Mouse (Mus musculus): Measurements from ENCODE around the gene Cacnb1. TPM values are rescaled to one million over a fixed set of nuclear protein-coding genes. Genes with fewer than 3 reads are reported as not detected.

The Cacnb1 gene
- polyA plus RNA-seq, 1 experiment from 2014 or later, result 3.5 TPM

DNA sequence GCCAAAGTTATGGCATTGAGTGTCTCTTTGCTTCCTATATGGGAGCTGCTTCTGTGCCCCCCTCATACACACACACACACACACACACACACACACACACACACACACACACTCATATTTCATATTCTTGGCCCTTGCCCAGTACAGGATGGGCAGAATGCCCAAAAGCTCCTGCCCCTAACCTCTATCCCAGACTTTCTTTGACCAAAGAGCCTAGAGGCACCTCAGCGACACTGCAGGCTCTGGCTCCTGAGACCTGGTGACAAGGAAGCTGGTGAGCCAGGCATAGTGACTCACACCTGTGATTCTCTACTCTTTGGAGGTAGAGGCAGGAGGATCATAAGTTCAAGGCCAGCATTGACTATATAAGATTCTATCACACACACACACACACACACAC lies 2.1 kb downstream of the Cacnb1 start:
- TF ChIP-seq EP300 (IDR thresholded peaks at IDR 0.05), result no peak
- TF ChIP-seq CTCF (IDR thresholded peaks at IDR 0.05), result peak; percentile 27
- Histone ChIP-seq H3K27ac (ENCODE audit: low read length) (no peak overlapping the region), H3K9ac (replicated peaks; ENCODE audit: low read depth) (no peak overlapping the region), H3K36me3 (ENCODE audit: insufficient read depth, low read length) (no peaks in the 10 kb centered on the region), H3K27me3 (replicated peaks; ENCODE audit: insufficient read depth, low read length) (no peaks in the 10 kb centered on the region), H3K4me1 (ENCODE audit: insufficient read depth, low read depth, low read length) (peaks cover 14% of the 10 kb centered on the region; the same call in 1 of the 2 replicates), H3K9me3 (ENCODE audit: low read length) (no peaks in the 10 kb centered on the region), H3K4me2 (replicated peaks; ENCODE audit: low read depth, low read length) (no peak overlapping the region), H3K4me3 (ENCODE audit: low read depth, low read length) (no peak overlapping the region)
- ATAC-seq (no peak), DNase-seq (ENCODE audit: low spot score) (peak; percentile 41)
- 56% methylated on average over 1 of the region's 1 CpGs for WGBS

DNA sequence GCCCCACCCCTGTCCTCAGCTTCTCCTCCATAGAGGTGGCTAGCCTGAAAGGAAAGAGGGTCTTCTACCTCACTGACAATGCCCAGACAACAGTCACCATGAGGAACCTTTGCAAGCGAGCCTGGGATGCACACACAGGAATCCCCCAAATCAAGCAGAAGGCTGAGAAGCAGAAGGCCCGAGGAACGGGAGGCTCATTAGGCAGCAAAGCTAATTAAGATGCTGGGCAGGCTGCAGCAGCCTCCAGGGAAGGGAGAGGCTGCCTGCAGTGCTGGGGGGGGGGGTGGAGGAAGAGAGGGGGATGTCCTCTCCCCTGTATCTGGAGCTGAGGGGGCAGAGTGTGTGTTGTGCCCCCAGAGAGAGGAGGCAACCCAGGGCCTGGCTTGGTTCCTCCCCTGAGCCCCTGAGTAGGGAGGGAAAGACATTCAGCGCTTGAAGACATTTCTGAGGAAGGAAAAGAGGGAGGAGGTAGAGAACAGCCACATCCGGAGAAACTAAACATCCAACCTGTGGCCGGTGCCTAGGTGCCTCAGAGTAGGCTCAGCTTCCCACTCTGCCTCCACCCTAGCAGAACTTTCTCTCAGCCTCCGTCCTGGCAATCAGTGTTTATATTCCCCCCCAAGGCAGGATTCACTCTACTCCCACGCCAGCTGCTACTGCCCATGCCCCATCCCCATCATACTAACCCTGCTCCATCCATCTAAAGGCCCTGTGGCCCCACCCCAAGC lies 2.8 kb downstream of the Cacnb1 start:
- DNase-seq (ENCODE audit: low spot score) (no peak), ATAC-seq (no peak)
- 46% methylated on average over 8 of the region's 8 CpGs for WGBS

DNA sequence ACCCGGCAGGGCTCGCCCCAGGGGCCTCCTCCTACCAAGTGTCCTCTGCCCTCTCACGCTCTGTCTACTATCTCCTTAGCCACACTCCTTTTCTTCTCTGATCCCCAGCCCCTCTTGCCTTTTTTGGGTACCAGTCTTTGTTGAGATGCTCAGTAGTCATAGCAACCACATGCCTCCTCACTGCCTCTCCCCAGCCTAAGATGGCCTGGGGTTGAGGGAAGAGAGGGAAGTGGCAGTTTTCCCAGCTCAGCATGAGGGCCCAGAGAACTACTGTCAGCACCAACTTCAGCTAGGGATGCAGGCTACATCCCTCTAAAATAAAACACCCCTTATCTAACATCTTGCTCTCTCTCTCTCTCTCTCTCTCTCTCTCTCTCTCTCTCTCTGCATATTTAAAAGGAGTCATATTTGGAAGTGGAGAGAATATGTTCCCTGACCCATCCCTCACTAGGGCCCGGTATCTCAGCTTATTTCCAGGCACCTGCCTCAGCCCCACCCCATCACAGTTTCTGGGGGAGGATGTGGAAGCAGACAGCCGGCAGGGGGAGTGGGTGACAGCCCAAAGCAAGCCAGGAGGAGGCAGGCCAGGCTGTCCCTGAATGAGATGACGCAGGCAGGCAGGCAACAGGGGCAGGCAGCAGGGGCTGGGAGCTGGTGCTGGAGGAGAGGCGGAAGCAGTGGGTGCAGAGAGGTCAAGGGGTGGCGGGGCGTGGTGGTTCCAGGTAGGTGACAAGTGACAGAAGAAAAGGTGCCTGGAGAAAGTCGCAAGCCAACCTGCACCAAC lies 3.8 kb downstream of the Cacnb1 start:
- ATAC-seq (0 out of 2 replicates have a peak, but pooled peaks have one; percentile 10), DNase-seq (ENCODE audit: low spot score) (peak; percentile 54)
- Histone ChIP-seq H3K27ac (ENCODE audit: low read length) (no peak overlapping the region), H3K9me3 (ENCODE audit: low read length) (no peaks in the 10 kb centered on the region), H3K4me1 (ENCODE audit: insufficient read depth, low read depth, low read length) (peaks cover 10% of the 10 kb centered on the region; the same call in 1 of the 2 replicates), H3K4me3 (ENCODE audit: low read depth, low read length) (no peak overlapping the region), H3K4me2 (replicated peaks; ENCODE audit: low read depth, low read length) (no peak overlapping the region), H3K9ac (replicated peaks; ENCODE audit: low read depth) (no peak overlapping the region), H3K27me3 (replicated peaks; ENCODE audit: insufficient read depth, low read length) (no peaks in the 10 kb centered on the region), H3K36me3 (ENCODE audit: insufficient read depth, low read length) (no peaks in the 10 kb centered on the region)
- peak; percentile 64 for TF ChIP-seq CTCF (IDR thresholded peaks at IDR 0.05)
- no peak for TF ChIP-seq EP300 (IDR thresholded peaks at IDR 0.05)
- 51% methylated on average over 9 of the region's 10 CpGs for WGBS

More for the DNA sequence above, 2.8 kb downstream of the Cacnb1 start:
- H3K27me3 ChIP-seq (replicated peaks; ENCODE audit: insufficient read depth, low read length), result no peaks in the 10 kb centered on the region
- no peaks in the 10 kb centered on the region for H3K9me3 ChIP-seq (ENCODE audit: low read length)
- H3K27ac ChIP-seq (ENCODE audit: low read length), result no peak overlapping the region
- H3K36me3 ChIP-seq (ENCODE audit: insufficient read depth, low read length), result no peaks in the 10 kb centered on the region
- TF ChIP-seq EP300 (IDR thresholded peaks at IDR 0.05) (no peak), CTCF (IDR thresholded peaks at IDR 0.05) (no peak)
- no peak overlapping the region for H3K9ac ChIP-seq (replicated peaks; ENCODE audit: low read depth)
- H3K4me1 ChIP-seq (ENCODE audit: insufficient read depth, low read depth, low read length), result peaks cover 10% of the 10 kb centered on the region; the same call in 1 of the 2 replicates
- no peak overlapping the region for H3K4me2 ChIP-seq (replicated peaks; ENCODE audit: low read depth, low read length)
- H3K4me3 ChIP-seq (ENCODE audit: low read depth, low read length), result no peak overlapping the region

DNA sequence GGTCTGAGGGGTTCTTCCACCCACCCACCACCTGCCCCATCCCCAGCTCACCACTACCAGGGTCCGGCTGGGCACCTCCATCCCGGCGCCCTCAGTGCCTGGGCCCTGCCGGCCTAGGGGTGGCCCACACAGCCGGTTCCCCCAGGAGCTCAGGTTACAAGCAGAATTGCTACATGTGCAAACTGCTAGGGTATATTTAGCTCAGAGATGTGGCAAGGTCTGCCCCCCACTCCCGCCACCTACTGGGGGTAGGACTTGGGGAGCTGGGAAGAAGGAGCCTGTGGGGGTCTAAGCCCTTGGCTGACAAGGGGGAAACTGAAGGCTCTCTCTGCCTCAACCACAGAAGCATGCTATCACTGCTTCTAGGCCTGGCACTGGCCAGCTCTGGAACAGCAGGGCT lies 4.6 kb downstream of the Cacnb1 start:
- H3K4me1 ChIP-seq (ENCODE audit: insufficient read depth, low read depth, low read length), result peaks cover 7% of the 10 kb centered on the region; the same call in 1 of the 2 replicates
- no peaks in the 10 kb centered on the region for H3K9me3 ChIP-seq (ENCODE audit: low read length)
- no peaks in the 10 kb centered on the region for H3K27me3 ChIP-seq (replicated peaks; ENCODE audit: insufficient read depth, low read length)
- DNase-seq (ENCODE audit: low spot score), result no peak
- no peaks in the 10 kb centered on the region for H3K36me3 ChIP-seq (ENCODE audit: insufficient read depth, low read length)
- no peak for ATAC-seq
- no peak overlapping the region for H3K4me2 ChIP-seq (replicated peaks; ENCODE audit: low read depth, low read length)
- H3K9ac ChIP-seq (replicated peaks; ENCODE audit: low read depth), result no peak overlapping the region
- H3K27ac ChIP-seq (ENCODE audit: low read length), result no peak overlapping the region
- TF ChIP-seq CTCF (IDR thresholded peaks at IDR 0.05) (no peak), EP300 (IDR thresholded peaks at IDR 0.05) (no peak)
- H3K4me3 ChIP-seq (ENCODE audit: low read depth, low read length), result no peak overlapping the region
- 57% methylated on average over 6 of the region's 6 CpGs for WGBS

DNA sequence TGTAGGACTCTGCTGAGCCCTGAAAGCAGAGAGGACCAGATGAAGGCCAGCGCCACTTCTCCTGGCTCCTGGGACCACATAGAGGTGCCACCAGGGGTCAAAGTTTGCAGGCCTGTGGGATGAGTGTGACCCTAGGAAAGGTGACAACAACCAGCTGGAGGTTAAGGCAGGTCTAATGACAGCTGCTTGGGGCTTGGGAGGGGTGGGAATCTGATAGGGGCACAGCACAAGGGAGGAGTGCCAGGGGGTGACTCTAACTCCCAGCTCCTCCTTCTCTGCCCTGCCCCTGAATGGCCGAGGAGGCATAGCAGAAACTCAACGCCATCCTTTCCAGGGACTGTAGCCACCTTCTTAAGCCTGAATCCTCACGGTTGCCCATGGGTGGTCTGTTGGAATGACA lies 6.0 kb downstream of the Cacnb1 start:
- H3K9me3 ChIP-seq (ENCODE audit: low read length), result no peaks in the 10 kb centered on the region
- H3K4me3 ChIP-seq (ENCODE audit: low read depth, low read length), result no peak overlapping the region
- 71% methylated on average over 4 of the region's 4 CpGs for WGBS
- H3K9ac ChIP-seq (replicated peaks; ENCODE audit: low read depth), result no peak overlapping the region
- no peaks in the 10 kb centered on the region for H3K36me3 ChIP-seq (ENCODE audit: insufficient read depth, low read length)
- ATAC-seq (no peak), DNase-seq (ENCODE audit: low spot score) (no peak)
- no peaks in the 10 kb centered on the region for H3K27me3 ChIP-seq (replicated peaks; ENCODE audit: insufficient read depth, low read length)
- H3K4me2 ChIP-seq (replicated peaks; ENCODE audit: low read depth, low read length), result no peak overlapping the region
- H3K27ac ChIP-seq (ENCODE audit: low read length), result no peak overlapping the region
- TF ChIP-seq EP300 (IDR thresholded peaks at IDR 0.05) (no peak), CTCF (IDR thresholded peaks at IDR 0.05) (no peak)
- H3K4me1 ChIP-seq (ENCODE audit: insufficient read depth, low read depth, low read length), result peaks cover 7% of the 10 kb centered on the region; the same call in 1 of the 2 replicates

DNA sequence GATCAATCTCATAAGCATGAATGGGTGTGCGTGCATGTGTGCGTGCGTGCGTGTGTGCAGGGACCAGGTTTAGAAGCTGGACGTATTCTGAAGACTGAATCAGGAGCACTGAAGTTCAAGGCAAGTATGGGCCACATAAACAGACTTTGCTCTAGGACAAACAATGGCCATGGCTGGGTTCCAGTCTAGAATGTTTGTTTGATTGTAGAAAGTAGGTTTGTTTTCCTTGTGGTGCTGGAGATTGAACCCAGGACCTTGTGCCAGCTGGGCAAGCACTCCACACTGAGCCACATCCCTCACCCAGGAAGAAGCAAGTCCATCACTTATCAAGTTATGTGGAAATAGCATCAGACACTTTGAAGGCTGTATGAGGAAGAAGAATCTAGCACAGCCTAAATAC lies 6.7 kb downstream of the Cacnb1 start:
- ATAC-seq (no peak), DNase-seq (ENCODE audit: low spot score) (no peak)
- no peak overlapping the region for H3K9ac ChIP-seq (replicated peaks; ENCODE audit: low read depth)
- WGBS, result 73% methylated on average over 5 of the region's 5 CpGs
- no peak overlapping the region for H3K4me2 ChIP-seq (replicated peaks; ENCODE audit: low read depth, low read length)
- TF ChIP-seq CTCF (IDR thresholded peaks at IDR 0.05), result no peak
- no peak for TF ChIP-seq EP300 (IDR thresholded peaks at IDR 0.05)
- peaks cover 2% of the 10 kb centered on the region; the same call in 1 of the 2 replicates for H3K4me1 ChIP-seq (ENCODE audit: insufficient read depth, low read depth, low read length)
- no peak overlapping the region for H3K27ac ChIP-seq (ENCODE audit: low read length)
- no peaks in the 10 kb centered on the region for H3K9me3 ChIP-seq (ENCODE audit: low read length)
- no peaks in the 10 kb centered on the region for H3K27me3 ChIP-seq (replicated peaks; ENCODE audit: insufficient read depth, low read length)
- no peak overlapping the region for H3K4me3 ChIP-seq (ENCODE audit: low read depth, low read length)
- H3K36me3 ChIP-seq (ENCODE audit: insufficient read depth, low read length), result no peaks in the 10 kb centered on the region
